Mouse (Mus musculus): Measurements from ENCODE around the gene Aldh3b1. TPM values are rescaled to one million over a fixed set of nuclear protein-coding genes. Genes with fewer than 3 reads are reported as not detected.
"Not testable (repeated sequence)": the region's sequence is repeated elsewhere in the genome, so short reads cannot be mapped to it uniquely, and the experiment has no call there.

Gene Aldh3b1
- 2.6 and 3.7 TPM in 2 replicates for polyA plus RNA-seq (2015; fragmentation: Nextera tagmentation; extraction: Ambion mirVana)

DNA sequence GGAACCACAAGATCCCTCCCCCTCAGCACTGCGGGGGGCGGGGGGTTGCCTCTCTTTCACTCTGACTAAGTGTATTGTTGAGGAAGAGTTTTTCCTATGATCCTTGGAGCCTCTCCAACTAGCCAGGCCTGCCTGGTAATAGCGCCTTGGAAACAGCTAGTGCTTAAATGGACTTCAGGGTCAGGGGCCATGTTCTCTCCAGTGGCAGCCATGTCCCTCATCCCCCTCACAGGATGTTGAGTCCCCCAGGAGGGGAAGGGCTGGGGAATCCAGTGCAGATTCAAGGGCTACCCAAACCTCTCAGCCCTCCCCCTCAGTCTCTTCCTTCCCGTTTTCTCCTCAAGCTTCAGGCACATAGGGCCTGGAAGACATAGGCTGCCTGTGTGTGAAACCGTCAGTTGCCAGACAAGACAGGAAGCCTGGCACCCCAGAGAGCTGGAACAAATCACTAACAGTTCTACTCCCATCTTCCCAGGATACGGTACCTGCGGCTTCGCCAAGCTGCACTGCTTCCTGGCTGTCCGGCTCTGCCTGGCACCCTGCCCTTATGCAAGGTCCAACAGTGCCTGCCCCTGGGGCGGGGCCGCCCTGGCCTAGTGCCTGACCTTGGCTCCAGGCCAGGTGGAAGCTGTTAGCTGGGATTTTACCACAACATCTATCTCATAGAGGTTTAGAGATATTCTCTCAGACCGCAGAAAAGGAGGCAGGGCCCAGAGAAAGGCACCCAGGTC is at the start of gene Aldh3b1:
Gene Aldh3b1, minus strand, starts transcription at position 598 of the 731 bp plus-strand sequence.
- Histone ChIP-seq H3K9ac (ENCODE audit: low read length) (no peak within 1 kb of the TSS), H3K27me3 (ENCODE audit: control insufficient read depth, insufficient read depth, low read length) (no peaks in the 10 kb centered on the region), H3K4me1 (ENCODE audit: control insufficient read depth, insufficient read depth, low read length) (peaks cover 21% of the 10 kb centered on the region), H3K4me2 (ENCODE audit: low read depth, low read length) (peak within 1 kb of the TSS; percentile 3; the same call in 1 of the 2 replicates), H3K27ac (ENCODE audit: low read length) (peak within 1 kb of the TSS; percentile 77), H3K9me3 (replicated peaks; ENCODE audit: control insufficient read depth, low read length) (no peaks in the 10 kb centered on the region), H3K4me3 (ENCODE audit: low read length) (no peak within 1 kb of the TSS), H3K36me3 (ENCODE audit: control insufficient read depth, insufficient read depth) (no peaks in the 10 kb centered on the region)
- WGBS = 29% methylated on average over 12 of the region's 12 CpGs
- ATAC-seq (replicated peaks; ENCODE audit: extremely low read depth, insufficient read depth, low FRiP score) = peak; percentile 66

DNA sequence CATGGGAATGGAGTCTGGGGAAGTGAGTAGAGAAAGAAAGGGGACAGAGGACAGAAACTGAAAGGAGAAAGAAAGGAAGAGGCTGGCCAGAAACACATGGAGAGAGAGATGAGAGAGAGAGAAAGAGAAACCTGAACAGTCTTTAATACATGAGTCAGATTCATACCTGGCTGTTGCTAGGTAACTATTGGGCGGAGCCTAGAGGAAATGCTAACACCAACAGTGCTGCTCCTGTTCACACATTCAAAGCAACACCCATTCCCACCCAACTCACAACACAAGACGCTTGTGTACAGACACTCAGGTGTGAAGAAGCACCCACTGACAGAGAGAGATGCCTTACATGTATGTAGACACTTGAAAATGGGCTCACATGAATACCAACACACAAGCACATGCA is 46.3 kb upstream of the Aldh3b1 start:
- H3K4me1 ChIP-seq (ENCODE audit: control insufficient read depth, insufficient read depth, low read length) = no peaks in the 10 kb centered on the region
- no peaks in the 10 kb centered on the region for H3K27me3 ChIP-seq (ENCODE audit: control insufficient read depth, insufficient read depth, low read length)
- ATAC-seq (replicated peaks; ENCODE audit: extremely low read depth, insufficient read depth, low FRiP score) = no peak
- H3K4me3 ChIP-seq (ENCODE audit: low read length) = no peak overlapping the region
- H3K9ac ChIP-seq (ENCODE audit: low read length) = no peak overlapping the region
- H3K27ac ChIP-seq (ENCODE audit: low read length) = no peak overlapping the region
- no peak overlapping the region for H3K4me2 ChIP-seq (ENCODE audit: low read depth, low read length)
- H3K36me3 ChIP-seq (ENCODE audit: control insufficient read depth, insufficient read depth) = no peaks in the 10 kb centered on the region
- no peaks in the 10 kb centered on the region for H3K9me3 ChIP-seq (replicated peaks; ENCODE audit: control insufficient read depth, low read length)
- WGBS = 77% methylated on average over 2 of the region's 2 CpGs

DNA sequence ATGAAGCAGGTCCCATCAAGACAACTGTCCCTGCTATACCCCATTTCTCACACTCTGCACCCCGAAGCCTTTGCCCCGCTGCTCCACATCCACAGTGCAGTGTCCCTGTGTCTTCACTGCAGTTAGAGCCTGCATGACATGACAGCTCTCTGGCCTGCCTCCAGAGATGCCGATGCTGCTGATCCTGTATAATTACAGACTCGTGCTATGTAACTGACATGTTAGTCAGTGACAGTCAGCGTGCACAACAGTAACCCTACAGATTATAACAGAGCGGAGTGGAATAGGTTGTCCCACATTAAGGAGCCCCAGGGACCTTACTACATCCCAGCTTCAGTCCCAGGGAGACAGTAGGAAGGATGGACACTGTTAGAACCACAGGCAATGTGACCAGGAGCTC is 45.0 kb upstream of the Aldh3b1 start:
- not testable (repeated sequence) for H3K9ac ChIP-seq (ENCODE audit: low read length); H3K9me3 ChIP-seq (replicated peaks; ENCODE audit: control insufficient read depth, low read length); H3K4me2 ChIP-seq (ENCODE audit: low read depth, low read length); H3K36me3 ChIP-seq (ENCODE audit: control insufficient read depth, insufficient read depth); H3K27ac ChIP-seq (ENCODE audit: low read length); H3K4me3 ChIP-seq (ENCODE audit: low read length); H3K27me3 ChIP-seq (ENCODE audit: control insufficient read depth, insufficient read depth, low read length); ATAC-seq (replicated peaks; ENCODE audit: extremely low read depth, insufficient read depth, low FRiP score); H3K4me1 ChIP-seq (ENCODE audit: control insufficient read depth, insufficient read depth, low read length)
- 74% methylated on average over 6 of the region's 6 CpGs for WGBS

GRCm38 (mm10) chr19:3972229-3972628 is 42.6 kb upstream of the Aldh3b1 start, which contains the start of gene Aldh3b2:
Aldh3b2 (plus strand) TSS chr19:3972328.
- WGBS = 50% methylated on average over 9 of the region's 9 CpGs
- Histone ChIP-seq H3K27ac (ENCODE audit: low read length) (no peak within 1 kb of the TSS), H3K4me1 (ENCODE audit: control insufficient read depth, insufficient read depth, low read length) (0 out of 2 replicates have a peak, but pooled peaks cover 1% of the 10 kb centered on the region), H3K4me2 (ENCODE audit: low read depth, low read length) (no peak within 1 kb of the TSS), H3K27me3 (ENCODE audit: control insufficient read depth, insufficient read depth, low read length) (no peaks in the 10 kb centered on the region; the same call in 1 of the 2 replicates), H3K9me3 (replicated peaks; ENCODE audit: control insufficient read depth, low read length) (no peaks in the 10 kb centered on the region), H3K9ac (ENCODE audit: low read length) (no peak within 1 kb of the TSS), H3K4me3 (ENCODE audit: low read length) (no peak within 1 kb of the TSS), H3K36me3 (ENCODE audit: control insufficient read depth, insufficient read depth) (no peaks in the 10 kb centered on the region)
- no peak for ATAC-seq (replicated peaks; ENCODE audit: extremely low read depth, insufficient read depth, low FRiP score)

- WGBS = 35% methylated on average over 3 of the region's 3 CpGs
- no peaks in the 10 kb centered on the region for H3K36me3 ChIP-seq (ENCODE audit: control insufficient read depth, insufficient read depth)
- H3K9me3 ChIP-seq (replicated peaks; ENCODE audit: control insufficient read depth, low read length) = no peaks in the 10 kb centered on the region
- 0 out of 2 replicates have a peak, but pooled peaks cover 3% of the 10 kb centered on the region for H3K4me1 ChIP-seq (ENCODE audit: control insufficient read depth, insufficient read depth, low read length)
- H3K9ac ChIP-seq (ENCODE audit: low read length) = no peak overlapping the region
- H3K27ac ChIP-seq (ENCODE audit: low read length) = no peak overlapping the region
- no peak overlapping the region for H3K4me2 ChIP-seq (ENCODE audit: low read depth, low read length)
- no peak overlapping the region for H3K4me3 ChIP-seq (ENCODE audit: low read length)
- H3K27me3 ChIP-seq (ENCODE audit: control insufficient read depth, insufficient read depth, low read length) = no peaks in the 10 kb centered on the region; the same call in 1 of the 2 replicates
- no peak for ATAC-seq (replicated peaks; ENCODE audit: extremely low read depth, insufficient read depth, low FRiP score)
Measured at GRCm38 (mm10) chr19:3967258-3967657, 37.6 kb upstream of the Aldh3b1 start.

GRCm38 (mm10) chr19:3966330-3967075 is 36.9 kb upstream of the Aldh3b1 start:
- H3K4me3 ChIP-seq (ENCODE audit: low read length) = no peak overlapping the region
- H3K4me2 ChIP-seq (ENCODE audit: low read depth, low read length) = no peak overlapping the region
- ATAC-seq (replicated peaks; ENCODE audit: extremely low read depth, insufficient read depth, low FRiP score) = no peak
- no peaks in the 10 kb centered on the region; the same call in 1 of the 2 replicates for H3K27me3 ChIP-seq (ENCODE audit: control insufficient read depth, insufficient read depth, low read length)
- H3K27ac ChIP-seq (ENCODE audit: low read length) = no peak overlapping the region
- H3K4me1 ChIP-seq (ENCODE audit: control insufficient read depth, insufficient read depth, low read length) = 0 out of 2 replicates have a peak, but pooled peaks cover 3% of the 10 kb centered on the region
- H3K9ac ChIP-seq (ENCODE audit: low read length) = no peak overlapping the region
- no peaks in the 10 kb centered on the region for H3K36me3 ChIP-seq (ENCODE audit: control insufficient read depth, insufficient read depth)
- H3K9me3 ChIP-seq (replicated peaks; ENCODE audit: control insufficient read depth, low read length) = no peaks in the 10 kb centered on the region
- 64% methylated on average over 11 of the region's 11 CpGs for WGBS

DNA sequence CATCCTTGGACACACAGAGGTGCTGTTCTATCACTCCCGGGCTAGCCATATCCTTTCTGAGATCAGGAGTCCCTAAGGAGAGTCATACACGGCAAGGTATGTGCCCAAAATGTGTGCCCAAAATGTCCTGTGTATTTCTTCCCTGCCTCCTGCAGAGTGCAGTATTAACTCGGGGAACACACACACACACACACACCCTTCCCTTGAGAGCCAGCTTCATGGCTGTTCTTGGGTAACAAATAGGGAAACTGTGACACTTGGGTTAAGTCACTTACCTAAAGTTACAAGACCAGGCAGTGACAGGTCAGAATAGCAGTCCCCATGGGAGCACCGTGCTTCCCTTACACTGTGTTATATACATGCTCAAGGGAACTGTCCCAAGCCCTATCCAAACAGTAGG is 34.4 kb upstream of the Aldh3b1 start:
- WGBS = 73% methylated on average over 4 of the region's 4 CpGs
- Histone ChIP-seq H3K4me3 (ENCODE audit: low read length) (no peak overlapping the region), H3K9me3 (replicated peaks; ENCODE audit: control insufficient read depth, low read length) (no peaks in the 10 kb centered on the region), H3K9ac (ENCODE audit: low read length) (no peak overlapping the region), H3K4me2 (ENCODE audit: low read depth, low read length) (no peak overlapping the region), H3K4me1 (ENCODE audit: control insufficient read depth, insufficient read depth, low read length) (0 out of 2 replicates have a peak, but pooled peaks cover 3% of the 10 kb centered on the region), H3K27ac (ENCODE audit: low read length) (no peak overlapping the region), H3K36me3 (ENCODE audit: control insufficient read depth, insufficient read depth) (no peaks in the 10 kb centered on the region), H3K27me3 (ENCODE audit: control insufficient read depth, insufficient read depth, low read length) (no peaks in the 10 kb centered on the region)
- ATAC-seq (replicated peaks; ENCODE audit: extremely low read depth, insufficient read depth, low FRiP score) = no peak

DNA sequence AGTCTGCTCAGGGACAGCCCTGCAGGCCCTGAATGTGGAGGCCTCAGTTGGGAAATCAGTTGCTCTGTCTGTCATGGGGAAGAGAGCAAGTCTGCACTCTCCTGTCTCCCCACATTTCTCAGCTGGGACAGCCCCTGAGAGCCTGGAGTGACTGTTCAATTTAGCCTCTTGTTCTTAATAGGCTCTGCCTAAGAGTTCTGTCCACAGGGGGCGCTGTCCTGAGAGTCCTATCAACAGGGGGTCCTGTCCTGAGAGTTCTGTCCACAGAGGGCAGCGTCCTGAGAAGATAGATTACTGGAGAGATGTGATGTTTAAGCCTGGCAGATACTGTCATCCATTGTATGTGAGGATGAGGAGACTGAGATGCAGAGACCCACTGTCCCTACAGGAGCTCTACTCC is 32.9 kb upstream of the Aldh3b1 start:
- Histone ChIP-seq H3K4me2 (ENCODE audit: low read depth, low read length) (no peak overlapping the region), H3K36me3 (ENCODE audit: control insufficient read depth, insufficient read depth) (no peaks in the 10 kb centered on the region), H3K4me1 (ENCODE audit: control insufficient read depth, insufficient read depth, low read length) (0 out of 2 replicates have a peak, but pooled peaks cover 6% of the 10 kb centered on the region), H3K27ac (ENCODE audit: low read length) (no peak overlapping the region), H3K27me3 (ENCODE audit: control insufficient read depth, insufficient read depth, low read length) (no peaks in the 10 kb centered on the region), H3K4me3 (ENCODE audit: low read length) (no peak overlapping the region), H3K9me3 (replicated peaks; ENCODE audit: control insufficient read depth, low read length) (no peaks in the 10 kb centered on the region), H3K9ac (ENCODE audit: low read length) (no peak overlapping the region)
- 19% methylated on average over 2 of the region's 2 CpGs for WGBS
- no peak for ATAC-seq (replicated peaks; ENCODE audit: extremely low read depth, insufficient read depth, low FRiP score)

- H3K27me3 ChIP-seq (ENCODE audit: control insufficient read depth, insufficient read depth, low read length); H3K9ac ChIP-seq (ENCODE audit: low read length); H3K4me2 ChIP-seq (ENCODE audit: low read depth, low read length); H3K9me3 ChIP-seq (replicated peaks; ENCODE audit: control insufficient read depth, low read length); H3K27ac ChIP-seq (ENCODE audit: low read length); H3K4me3 ChIP-seq (ENCODE audit: low read length); H3K36me3 ChIP-seq (ENCODE audit: control insufficient read depth, insufficient read depth); H3K4me1 ChIP-seq (ENCODE audit: control insufficient read depth, insufficient read depth, low read length); ATAC-seq (replicated peaks; ENCODE audit: extremely low read depth, insufficient read depth, low FRiP score): not testable (repeated sequence)
- 67% methylated on average over 6 of the region's 6 CpGs for WGBS
Measured at GRCm38 (mm10) chr19:3961805-3962204, 32.2 kb upstream of the Aldh3b1 start.
